Mouse (Mus musculus): ENCODE results near the gene Timp1. TPM values are rescaled to one million over a fixed set of nuclear protein-coding genes. Genes with fewer than 3 reads are reported as not detected.

Timp1 gene
- polyA plus RNA-seq (2012; ENCODE audit: insufficient read depth, insufficient read length, low replicate concordance, missing spikeins) = not detected in 2 replicates

GRCm38 (mm10) chrX:20869962-20870513, at the start of gene Timp1:
Timp1 (plus strand) TSS chrX:20870166.
- peak within 1 kb of the TSS; percentile 80 for H3K27ac ChIP-seq (ENCODE audit: insufficient read depth, low read depth, low read length)
- WGBS = 13% methylated on average over 18 of the region's 18 CpGs
- TF ChIP-seq CTCF (IDR thresholded peaks at IDR 0.05; ENCODE audit: insufficient read depth, low read depth, low read length) (no peak), POLR2A (IDR thresholded peaks at IDR 0.05; ENCODE audit: insufficient read depth, low read depth, low read length) (no peak)
- H3K4me3 ChIP-seq (ENCODE audit: insufficient read depth, low read depth, low read length) = no peak within 1 kb of the TSS
- peaks cover 14% of the 10 kb centered on the region for H3K4me1 ChIP-seq (ENCODE audit: control insufficient read depth, insufficient read depth, low read length)

DNA sequence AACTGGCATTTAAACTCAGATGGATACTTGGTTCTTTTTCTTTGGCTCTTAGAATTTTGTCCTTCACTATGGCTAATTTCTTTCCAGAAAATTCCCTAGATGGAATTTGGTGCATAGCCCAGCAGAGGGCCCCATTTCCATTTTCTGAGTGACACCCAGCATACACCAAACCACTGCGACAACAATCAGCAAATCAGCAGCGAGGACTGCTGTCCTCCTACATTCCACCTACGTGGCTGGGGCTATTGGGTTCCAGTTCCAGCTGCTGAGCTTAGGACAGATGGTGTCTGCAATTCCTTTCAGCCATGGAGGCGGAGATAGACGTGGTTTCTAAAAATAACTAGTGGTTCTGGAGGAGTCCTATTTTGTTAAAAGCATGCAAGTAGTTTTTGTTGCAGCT, 41.0 kb upstream of the Timp1 start:
- H3K4me3 ChIP-seq (ENCODE audit: insufficient read depth, low read depth, low read length) = no peak overlapping the region
- WGBS = 14% methylated on average over 5 of the region's 5 CpGs
- TF ChIP-seq POLR2A (IDR thresholded peaks at IDR 0.05; ENCODE audit: insufficient read depth, low read depth, low read length) = no peak
- no peak for TF ChIP-seq CTCF (IDR thresholded peaks at IDR 0.05; ENCODE audit: insufficient read depth, low read depth, low read length)
- H3K27ac ChIP-seq (ENCODE audit: insufficient read depth, low read depth, low read length) = peak overlapping the region; percentile 73; the same call in 1 of the 2 replicates
- no peaks in the 10 kb centered on the region for H3K4me1 ChIP-seq (ENCODE audit: control insufficient read depth, insufficient read depth, low read length)

GRCm38 (mm10) chrX:20847232-20847631, 22.7 kb upstream of the Timp1 start:
- H3K4me1 ChIP-seq (ENCODE audit: control insufficient read depth, insufficient read depth, low read length) = peaks cover 10% of the 10 kb centered on the region
- WGBS = 59% methylated on average over 3 of the region's 3 CpGs
- H3K4me3 ChIP-seq (ENCODE audit: insufficient read depth, low read depth, low read length) = no peak overlapping the region
- H3K27ac ChIP-seq (ENCODE audit: insufficient read depth, low read depth, low read length) = no peak overlapping the region
- TF ChIP-seq POLR2A (IDR thresholded peaks at IDR 0.05; ENCODE audit: insufficient read depth, low read depth, low read length) (no peak), CTCF (IDR thresholded peaks at IDR 0.05; ENCODE audit: insufficient read depth, low read depth, low read length) (no peak)

DNA sequence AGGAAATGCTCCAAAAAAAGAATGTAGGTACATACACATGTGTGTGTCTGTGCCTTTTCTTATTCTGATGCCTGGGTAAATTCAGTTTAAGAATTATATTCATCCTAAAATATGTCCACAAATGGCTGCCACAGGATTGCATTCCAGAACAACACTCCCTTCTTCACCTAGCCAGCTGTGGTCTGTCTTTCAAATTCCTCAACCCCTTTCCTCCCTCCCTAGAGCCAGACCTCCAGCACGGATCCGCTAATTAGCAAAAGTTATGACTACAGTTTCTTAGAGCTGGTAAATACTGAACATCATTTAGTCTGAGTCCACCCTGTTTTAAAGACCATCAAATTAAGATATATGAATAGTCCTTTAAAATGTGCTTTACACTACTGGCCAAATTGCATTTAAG, 22.1 kb upstream of the Timp1 start:
- TF ChIP-seq POLR2A (IDR thresholded peaks at IDR 0.05; ENCODE audit: insufficient read depth, low read depth, low read length) = no peak
- no peak for TF ChIP-seq CTCF (IDR thresholded peaks at IDR 0.05; ENCODE audit: insufficient read depth, low read depth, low read length)
- Histone ChIP-seq H3K4me1 (ENCODE audit: control insufficient read depth, insufficient read depth, low read length) (peaks cover 10% of the 10 kb centered on the region), H3K4me3 (ENCODE audit: insufficient read depth, low read depth, low read length) (no peak overlapping the region), H3K27ac (ENCODE audit: insufficient read depth, low read depth, low read length) (peak overlapping the region; percentile 66; the same call in 1 of the 2 replicates)
- WGBS = 17% methylated on average over 2 of the region's 2 CpGs

DNA sequence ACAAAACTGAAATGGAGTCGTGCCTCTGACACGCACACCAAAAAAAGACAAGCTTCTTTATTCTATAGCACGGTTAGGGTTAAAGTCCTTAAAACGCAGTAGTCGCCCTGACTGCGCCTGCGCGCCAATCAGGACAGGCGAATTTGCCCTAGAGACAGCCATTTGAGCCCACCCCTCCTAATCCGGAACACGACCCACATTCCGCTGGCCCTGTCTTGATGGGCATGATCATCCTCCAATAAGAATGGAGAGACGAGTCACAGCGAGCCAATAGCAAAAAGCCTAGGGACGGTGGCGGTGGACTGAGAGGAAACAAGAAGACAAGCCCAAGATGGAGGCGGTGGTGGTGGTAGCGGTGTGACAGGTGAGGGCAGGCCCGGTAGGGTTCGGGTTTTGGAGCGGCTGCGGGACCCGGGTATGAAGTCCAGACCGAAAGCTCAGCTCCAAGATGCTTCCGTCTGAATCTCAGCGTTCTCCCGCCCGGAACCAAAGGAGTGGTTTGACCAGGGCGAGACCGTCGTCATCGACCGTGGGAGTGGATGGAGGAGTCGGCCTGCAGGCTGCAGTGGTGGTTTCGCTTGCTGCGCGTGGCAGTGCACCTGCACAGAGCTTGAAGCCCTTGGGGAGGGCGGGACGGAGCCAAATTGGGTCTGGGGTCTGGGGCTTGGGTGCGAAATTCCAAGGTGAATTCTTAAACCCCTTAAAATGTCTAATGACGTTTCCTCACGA, 21.5 kb upstream of the Timp1 start:
- TF ChIP-seq CTCF (IDR thresholded peaks at IDR 0.05; ENCODE audit: insufficient read depth, low read depth, low read length) (no peak), POLR2A (IDR thresholded peaks at IDR 0.05; ENCODE audit: insufficient read depth, low read depth, low read length) (peak; percentile 46; the same call in 1 of the 2 replicates)
- peak overlapping the region; percentile 97 for H3K27ac ChIP-seq (ENCODE audit: insufficient read depth, low read depth, low read length)
- 21% methylated on average over 42 of the region's 42 CpGs for WGBS

GRCm38 (mm10) chrX:20853794-20854193, 16.2 kb upstream of the Timp1 start:
- WGBS = 85% methylated on average over 7 of the region's 7 CpGs
- Histone ChIP-seq H3K27ac (ENCODE audit: insufficient read depth, low read depth, low read length) (no peak overlapping the region), H3K4me3 (ENCODE audit: insufficient read depth, low read depth, low read length) (no peak overlapping the region), H3K4me1 (ENCODE audit: control insufficient read depth, insufficient read depth, low read length) (peaks cover 19% of the 10 kb centered on the region)
- TF ChIP-seq POLR2A (IDR thresholded peaks at IDR 0.05; ENCODE audit: insufficient read depth, low read depth, low read length) (no peak), CTCF (IDR thresholded peaks at IDR 0.05; ENCODE audit: insufficient read depth, low read depth, low read length) (no peak)

More for the DNA sequence above, 21.5 kb upstream of the Timp1 start:
- Histone ChIP-seq H3K4me3 (ENCODE audit: insufficient read depth, low read depth, low read length) (peak overlapping the region; percentile 98), H3K4me1 (ENCODE audit: control insufficient read depth, insufficient read depth, low read length) (peaks cover 14% of the 10 kb centered on the region)

DNA sequence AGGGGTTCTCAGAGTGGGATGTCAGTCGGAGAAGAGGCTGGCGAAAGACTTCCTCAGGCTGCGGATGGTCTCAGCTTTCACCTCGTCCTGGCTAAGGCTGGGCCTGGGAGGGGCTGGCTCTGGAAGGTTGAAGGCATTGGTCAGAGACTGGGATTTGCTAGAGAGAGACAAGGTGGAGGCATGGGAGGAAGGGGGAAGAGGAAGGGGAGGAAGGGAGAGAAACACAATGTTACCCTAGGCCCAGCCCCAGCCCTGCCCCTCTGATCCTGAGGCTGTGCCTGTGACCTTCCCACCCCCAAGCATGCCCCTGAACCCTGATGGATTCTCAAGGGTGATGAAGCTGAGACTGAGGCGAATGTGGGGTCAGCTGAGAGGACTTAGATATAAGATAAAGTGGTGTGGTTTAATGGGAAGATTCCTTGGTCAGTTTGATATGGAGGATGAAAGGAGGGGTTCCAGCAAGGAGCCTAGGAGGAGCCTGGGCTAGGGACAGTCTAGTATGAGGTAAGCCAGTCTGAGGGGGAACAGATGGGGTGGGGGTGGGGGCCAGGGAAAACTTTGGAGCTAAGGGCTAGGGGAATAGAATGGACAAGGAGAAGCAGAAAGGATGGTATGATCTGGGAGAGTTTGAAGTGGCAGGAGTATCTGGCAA, 8.4 kb upstream of the Timp1 start:
- H3K4me3 ChIP-seq (ENCODE audit: insufficient read depth, low read depth, low read length) = no peak overlapping the region
- no peak for TF ChIP-seq CTCF (IDR thresholded peaks at IDR 0.05; ENCODE audit: insufficient read depth, low read depth, low read length)
- TF ChIP-seq POLR2A (IDR thresholded peaks at IDR 0.05; ENCODE audit: insufficient read depth, low read depth, low read length) = no peak
- 61% methylated on average over 5 of the region's 5 CpGs for WGBS
- H3K4me1 ChIP-seq (ENCODE audit: control insufficient read depth, insufficient read depth, low read length) = peaks cover 13% of the 10 kb centered on the region
- no peak overlapping the region; the same call in 1 of the 2 replicates for H3K27ac ChIP-seq (ENCODE audit: insufficient read depth, low read depth, low read length)

GRCm38 (mm10) chrX:20862105-20863065, 7.6 kb upstream of the Timp1 start:
- WGBS = 49% methylated on average over 29 of the region's 29 CpGs
- Histone ChIP-seq H3K27ac (ENCODE audit: insufficient read depth, low read depth, low read length) (no peak overlapping the region), H3K4me1 (ENCODE audit: control insufficient read depth, insufficient read depth, low read length) (peaks cover 13% of the 10 kb centered on the region), H3K4me3 (ENCODE audit: insufficient read depth, low read depth, low read length) (no peak overlapping the region)
- no peak for TF ChIP-seq POLR2A (IDR thresholded peaks at IDR 0.05; ENCODE audit: insufficient read depth, low read depth, low read length)
- TF ChIP-seq CTCF (IDR thresholded peaks at IDR 0.05; ENCODE audit: insufficient read depth, low read depth, low read length) = no peak

All from olfactory bulb, adult 2 months (tissue).